Mouse (Mus musculus): ENCODE measurements around the gene Ccpg1. TPM values are rescaled to one million over a fixed set of nuclear protein-coding genes. Genes with fewer than 3 reads are reported as not detected.

The Ccpg1 gene
- polyA plus RNA-seq, 1 experiment from 2014 or later: 35.5 TPM

GRCm38 (mm10) chr9:73030443-73030842, 45.2 kb downstream of the Ccpg1 start:
- no peak for ATAC-seq (ENCODE audit: low FRiP score, low read depth)
- peaks cover 8% of the 10 kb centered on the region for H3K4me1 ChIP-seq
- peaks cover 32% of the 10 kb centered on the region for H3K36me3 ChIP-seq

DNA sequence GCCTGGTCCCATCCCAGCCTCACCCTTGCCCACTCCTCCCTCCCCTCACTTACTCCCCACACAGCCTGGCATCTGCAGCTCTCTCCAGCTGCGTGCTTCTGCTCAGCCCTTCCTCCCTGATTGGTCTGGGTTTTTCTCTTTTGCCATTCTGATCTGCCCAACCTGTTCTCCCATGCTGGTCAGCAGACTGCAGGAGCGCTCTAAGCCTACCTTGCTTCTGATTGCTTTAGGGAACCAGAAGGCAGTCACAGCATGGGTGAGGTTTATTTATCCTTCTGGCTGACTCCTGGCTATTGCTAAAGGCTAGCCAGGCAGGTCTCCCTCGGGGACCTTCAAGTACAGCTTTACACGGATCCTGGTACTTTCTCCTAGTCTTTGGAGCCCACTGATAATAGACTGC, 46.2 kb downstream of the Ccpg1 start:
- no peak overlapping the region for H3K9ac ChIP-seq
- H3K27ac ChIP-seq: no peak overlapping the region
- H3K4me1 ChIP-seq: 0 out of 2 replicates have a peak, but pooled peaks cover 1% of the 10 kb centered on the region
- ATAC-seq (ENCODE audit: low FRiP score, low read depth): no peak
- H3K4me2 ChIP-seq (replicated peaks): no peak overlapping the region
- H3K4me3 ChIP-seq: no peak overlapping the region
- no peaks in the 10 kb centered on the region for H3K27me3 ChIP-seq (replicated peaks)
- 76% methylated on average over 4 of the region's 4 CpGs for WGBS
- peaks cover 35% of the 10 kb centered on the region for H3K36me3 ChIP-seq
- no peaks in the 10 kb centered on the region for H3K9me3 ChIP-seq

More at GRCm38 (mm10) chr9:73030443-73030842, 45.2 kb downstream of the Ccpg1 start:
- no peaks in the 10 kb centered on the region for H3K9me3 ChIP-seq
- 87% methylated on average over 1 of the region's 1 CpGs for WGBS
- H3K4me2 ChIP-seq (replicated peaks): no peak overlapping the region
- H3K27me3 ChIP-seq (replicated peaks): no peaks in the 10 kb centered on the region
- H3K27ac ChIP-seq: no peak overlapping the region
- H3K4me3 ChIP-seq: no peak overlapping the region
- H3K9ac ChIP-seq: no peak overlapping the region

DNA sequence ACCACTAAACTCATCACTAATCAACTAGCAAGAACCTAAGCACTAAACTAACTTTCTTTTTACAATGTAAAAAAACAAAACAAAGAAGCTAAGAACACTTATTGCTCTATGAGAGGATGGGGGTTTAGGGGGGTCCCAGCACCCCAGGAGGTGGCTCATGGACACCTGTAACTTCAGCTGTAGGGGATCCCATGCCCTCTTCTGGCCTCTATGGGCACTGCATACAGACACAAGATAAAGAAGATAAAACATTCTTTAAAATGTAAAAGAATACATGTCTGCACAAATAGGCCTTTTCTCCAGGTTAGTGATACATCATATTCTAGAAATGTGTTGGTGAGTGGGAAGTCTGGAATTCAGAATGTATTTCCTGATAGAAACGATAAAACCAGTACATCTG, 48.2 kb downstream of the Ccpg1 start:
- Histone ChIP-seq H3K36me3 (peaks cover 35% of the 10 kb centered on the region), H3K27me3 (replicated peaks) (no peaks in the 10 kb centered on the region), H3K4me1 (no peaks in the 10 kb centered on the region), H3K4me3 (no peak overlapping the region), H3K9me3 (no peaks in the 10 kb centered on the region), H3K9ac (no peak overlapping the region), H3K27ac (no peak overlapping the region), H3K4me2 (replicated peaks) (no peak overlapping the region)
- 98% methylated on average over 1 of the region's 1 CpGs for WGBS
- no peak for ATAC-seq (ENCODE audit: low FRiP score, low read depth)

GRCm38 (mm10) chr9:73039222-73039945, 54.2 kb downstream of the Ccpg1 start:
- Histone ChIP-seq H3K9me3 (no peaks in the 10 kb centered on the region), H3K4me1 (peaks cover 14% of the 10 kb centered on the region), H3K4me2 (replicated peaks) (peak overlapping the region; percentile 72), H3K4me3 (peak overlapping the region; percentile 79), H3K9ac (peak overlapping the region; percentile 74), H3K27me3 (replicated peaks) (no peaks in the 10 kb centered on the region), H3K27ac (no peak overlapping the region), H3K36me3 (peaks cover 2% of the 10 kb centered on the region; the same call in 1 of the 2 replicates)
- ATAC-seq (ENCODE audit: low FRiP score, low read depth): peak; percentile 90
- WGBS: under 1% methylated on average over 49 of the region's 49 CpGs

GRCm38 (mm10) chr9:73040080-73040479, 54.9 kb downstream of the Ccpg1 start, which contains the start of gene Pigb:
TSS of gene Pigb (minus strand) at chr9:73040378.
- H3K9me3 ChIP-seq: no peaks in the 10 kb centered on the region
- no peak within 1 kb of the TSS for H3K27ac ChIP-seq
- peak within 1 kb of the TSS; percentile 74 for H3K9ac ChIP-seq
- H3K4me3 ChIP-seq: peak within 1 kb of the TSS; percentile 79
- peaks cover 21% of the 10 kb centered on the region for H3K4me1 ChIP-seq
- H3K36me3 ChIP-seq: peaks cover 2% of the 10 kb centered on the region; the same call in 1 of the 2 replicates
- no peak for ATAC-seq (ENCODE audit: low FRiP score, low read depth)
- H3K27me3 ChIP-seq (replicated peaks): no peaks in the 10 kb centered on the region
- H3K4me2 ChIP-seq (replicated peaks): peak within 1 kb of the TSS; percentile 72
- 34% methylated on average over 6 of the region's 6 CpGs for WGBS

- Histone ChIP-seq H3K27me3 (replicated peaks) (0 out of 2 replicates have a peak, but pooled peaks cover 3% of the 10 kb centered on the region), H3K27ac (no peak within 1 kb of the TSS), H3K9me3 (no peaks in the 10 kb centered on the region), H3K9ac (peak within 1 kb of the TSS; percentile 60), H3K4me3 (peak within 1 kb of the TSS; percentile 38), H3K4me2 (replicated peaks) (peak within 1 kb of the TSS; percentile 80), H3K36me3 (no peaks in the 10 kb centered on the region), H3K4me1 (peaks cover 18% of the 10 kb centered on the region)
- 1% methylated on average over 41 of the region's 41 CpGs for WGBS
- ATAC-seq (ENCODE audit: low FRiP score, low read depth): peak; percentile 42
Observed at GRCm38 (mm10) chr9:73044146-73045079, 59.2 kb downstream of the Ccpg1 start, which contains the start of gene Rab27a. TSS of gene Rab27a (plus strand) at chr9:73044854.

- no peaks in the 10 kb centered on the region for H3K36me3 ChIP-seq
- no peak for ATAC-seq (ENCODE audit: low FRiP score, low read depth)
- H3K9ac ChIP-seq: peak overlapping the region; percentile 60
- H3K9me3 ChIP-seq: no peaks in the 10 kb centered on the region
- H3K27ac ChIP-seq: no peak overlapping the region
- WGBS: 13% methylated on average over 7 of the region's 7 CpGs
- peak overlapping the region; percentile 80 for H3K4me2 ChIP-seq (replicated peaks)
- peaks cover 16% of the 10 kb centered on the region for H3K4me1 ChIP-seq
- peak overlapping the region; percentile 38 for H3K4me3 ChIP-seq
- 0 out of 2 replicates have a peak, but pooled peaks cover 3% of the 10 kb centered on the region for H3K27me3 ChIP-seq (replicated peaks)
Observed at GRCm38 (mm10) chr9:73045204-73045603, 60.0 kb downstream of the Ccpg1 start.

GRCm38 (mm10) chr9:73045711-73046110, 60.5 kb downstream of the Ccpg1 start:
- H3K27ac ChIP-seq: no peak overlapping the region
- H3K4me2 ChIP-seq (replicated peaks): 0 out of 2 replicates have a peak overlapping the region, but pooled peaks have one; percentile 80
- WGBS: 70% methylated on average over 10 of the region's 10 CpGs

DNA sequence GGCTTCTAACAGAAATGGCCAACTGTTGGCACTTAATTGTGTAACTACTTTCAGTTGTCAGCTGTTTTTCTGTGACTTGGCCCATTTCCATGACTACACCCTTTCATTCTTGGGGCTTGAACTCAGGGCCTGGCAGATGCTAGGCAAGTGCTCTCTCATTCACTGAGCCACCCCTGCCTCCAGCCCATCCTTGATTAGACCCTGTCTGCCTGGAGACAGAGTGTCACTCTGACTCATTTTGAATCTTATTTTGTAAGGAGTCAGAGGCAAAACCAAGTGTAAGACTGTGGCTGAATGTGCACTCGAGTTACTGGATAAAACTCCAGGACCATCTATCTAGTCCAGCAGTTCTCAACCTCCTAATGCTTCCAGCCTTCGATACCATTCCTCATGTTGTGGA, 62.7 kb downstream of the Ccpg1 start:
- no peak for ATAC-seq (ENCODE audit: low FRiP score, low read depth)
- Histone ChIP-seq H3K27ac (no peak overlapping the region), H3K9me3 (no peaks in the 10 kb centered on the region), H3K4me1 (peaks cover 13% of the 10 kb centered on the region), H3K4me3 (no peak overlapping the region), H3K27me3 (replicated peaks) (0 out of 2 replicates have a peak, but pooled peaks cover 3% of the 10 kb centered on the region), H3K4me2 (replicated peaks) (no peak overlapping the region), H3K9ac (no peak overlapping the region), H3K36me3 (no peaks in the 10 kb centered on the region)
- WGBS: 93% methylated on average over 2 of the region's 2 CpGs

More at GRCm38 (mm10) chr9:73045711-73046110, 60.5 kb downstream of the Ccpg1 start:
- H3K9me3 ChIP-seq: no peaks in the 10 kb centered on the region
- no peak overlapping the region for H3K9ac ChIP-seq
- no peak overlapping the region for H3K4me3 ChIP-seq
- no peaks in the 10 kb centered on the region for H3K36me3 ChIP-seq
- H3K4me1 ChIP-seq: peaks cover 13% of the 10 kb centered on the region
- ATAC-seq (ENCODE audit: low FRiP score, low read depth): no peak
- 0 out of 2 replicates have a peak, but pooled peaks cover 3% of the 10 kb centered on the region for H3K27me3 ChIP-seq (replicated peaks)

GRCm38 (mm10) chr9:73048927-73049326, 63.7 kb downstream of the Ccpg1 start:
- Histone ChIP-seq H3K27me3 (replicated peaks) (0 out of 2 replicates have a peak, but pooled peaks cover 3% of the 10 kb centered on the region), H3K9me3 (no peaks in the 10 kb centered on the region), H3K4me1 (peaks cover 13% of the 10 kb centered on the region), H3K27ac (no peak overlapping the region), H3K4me3 (no peak overlapping the region), H3K36me3 (no peaks in the 10 kb centered on the region), H3K4me2 (replicated peaks) (no peak overlapping the region), H3K9ac (no peak overlapping the region)
- no peak for ATAC-seq (ENCODE audit: low FRiP score, low read depth)
- WGBS: 22% methylated on average over 4 of the region's 4 CpGs

GRCm38 (mm10) chr9:73049833-73050232, 64.6 kb downstream of the Ccpg1 start:
- peaks cover 5% of the 10 kb centered on the region for H3K4me1 ChIP-seq
- WGBS: 76% methylated on average over 5 of the region's 5 CpGs
- H3K27ac ChIP-seq: no peak overlapping the region
- no peak overlapping the region for H3K9ac ChIP-seq
- ATAC-seq (ENCODE audit: low FRiP score, low read depth): no peak
- H3K9me3 ChIP-seq: no peaks in the 10 kb centered on the region
- no peaks in the 10 kb centered on the region for H3K36me3 ChIP-seq
- H3K4me3 ChIP-seq: no peak overlapping the region
- H3K4me2 ChIP-seq (replicated peaks): no peak overlapping the region
- 0 out of 2 replicates have a peak, but pooled peaks cover 3% of the 10 kb centered on the region for H3K27me3 ChIP-seq (replicated peaks)

DNA sequence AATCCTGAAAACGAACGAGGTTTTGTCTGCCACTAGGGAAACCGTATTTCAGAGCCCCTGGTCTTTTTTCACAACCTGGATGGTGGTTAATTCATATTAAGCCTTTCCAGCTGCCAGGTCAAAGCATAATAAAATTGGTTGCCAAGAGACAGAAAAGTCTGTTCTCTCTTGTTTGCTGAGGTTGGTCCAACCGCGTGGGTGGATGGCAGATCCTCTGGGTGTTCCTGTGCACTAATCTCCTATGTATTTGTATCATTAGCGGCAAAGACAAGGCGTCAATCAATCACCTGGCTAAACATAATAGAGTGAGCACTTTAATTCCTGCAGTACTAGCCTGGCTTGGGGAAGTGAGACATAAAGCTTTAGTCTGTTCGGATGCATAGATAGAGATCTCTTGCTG, 65.4 kb downstream of the Ccpg1 start:
- 71% methylated on average over 8 of the region's 8 CpGs for WGBS
- no peak overlapping the region for H3K9ac ChIP-seq
- no peak overlapping the region for H3K27ac ChIP-seq
- no peak overlapping the region for H3K4me2 ChIP-seq (replicated peaks)
- no peaks in the 10 kb centered on the region for H3K9me3 ChIP-seq
- no peaks in the 10 kb centered on the region for H3K4me1 ChIP-seq
- H3K36me3 ChIP-seq: no peaks in the 10 kb centered on the region
- 0 out of 2 replicates have a peak, but pooled peaks cover under 1% of the 10 kb centered on the region for H3K27me3 ChIP-seq (replicated peaks)
- no peak overlapping the region for H3K4me3 ChIP-seq
- ATAC-seq (ENCODE audit: low FRiP score, low read depth): no peak
